Mouse (Mus musculus) bone marrow, adult 2 months (tissue): ENCODE measurements around the gene Rtkn.

Experiments
- CTCF ChIP-seq: fragments of 200-500 bp; IDR thresholded peaks from 2 replicates; pipeline ENCODE4 v1.5.1; 2011; ENCODE audit warnings: low read length, control low read depth; ENCODE audit not compliant: control insufficient read depth, insufficient read depth
- POLR2A ChIP-seq: fragments of 200-500 bp; IDR thresholded peaks from 2 replicates; pipeline ENCODE4 v1.6.1; 2011; ENCODE audit warnings: low read depth, mild to moderate bottlenecking, control low read depth, low read length, borderline replicate concordance; ENCODE audit not compliant: control insufficient read depth

- TF ChIP-seq CTCF (no peak), POLR2A (no peak)
Observed at GRCm38 (mm10) chr6:83156259-83156684, 21.0 kb downstream of the Rtkn start, which contains the start of the genes Wdr54 and 1700003E16Rik.
